Mouse (Mus musculus) liver, adult 2 months (tissue): ENCODE results near the gene Ltf.
A peak's percentile ranks its signal among the peaks of the same experiment; 100 is the strongest.

Experiments used
- CTCF ChIP-seq: fragments of 200-500 bp; IDR thresholded peaks from 2 replicates; pipeline ENCODE4 v1.5.1; 2011; ENCODE audit warnings: low read depth, low read length, control low read depth
- POLR2A ChIP-seq: fragments of 200-500 bp; IDR thresholded peaks from 2 replicates; pipeline ENCODE4 v1.6.1; 2011; ENCODE audit warnings: low read length, control low read depth; ENCODE audit not compliant: insufficient read depth; ENCODE audit errors: extremely low read depth

GRCm38 (mm10) chr9:111047266-111047665 is 28.2 kb downstream of the Ltf start:
- TF ChIP-seq POLR2A (no peak), CTCF (peak; percentile 2; the same call in 1 of the 2 replicates)
